Mouse (Mus musculus) layer of hippocampus, adult 8-10 months (tissue): ENCODE results near the gene Tead4. TPM values are rescaled to one million over a fixed set of nuclear protein-coding genes. Genes with fewer than 3 reads are reported as not detected.
"Not testable (repeated sequence)": the region's sequence is repeated elsewhere in the genome, so short reads cannot be mapped to it uniquely, and the experiment has no call there.

Experiments used
- DNase-seq, 2 experiments: peaks; one replicate each; pipeline ENCODE4 v3.0.0; 2022; ENCODE audit warnings: low spot score in 2 of 2
- total RNA-seq, 4 experiments: library from RNA; stranded (reverse); gene quantifications; 2 replicates each; pipeline ENCODE4 v1.2.4; 2022

Gene Tead4
- 1 to 10 TPM in 3 of 4 experiments, under 1 TPM in 1; 0.78 to 1.6 (median 1.4) TPM for total RNA-seq

- no peak for DNase-seq
Observed at GRCm38 (mm10) chr6:128300134-128301001, at the start of gene Tead4. Gene Tead4 (minus strand): TSS chr6:128300823.

GRCm38 (mm10) chr6:128349711-128350110 lies 49.1 kb upstream of the Tead4 start:
- peak; percentile 52 to 58 for DNase-seq

- DNase-seq = no peak
Observed at GRCm38 (mm10) chr6:128346782-128347181, 46.2 kb upstream of the Tead4 start.

GRCm38 (mm10) chr6:128345623-128346022 lies 45.0 kb upstream of the Tead4 start:
- no peak for DNase-seq

- DNase-seq = no peak
Observed at GRCm38 (mm10) chr6:128341956-128342723, 41.5 kb upstream of the Tead4 start.

GRCm38 (mm10) chr6:128338876-128339275 lies 38.3 kb upstream of the Tead4 start:
- no peak for DNase-seq

GRCm38 (mm10) chr6:128337467-128337866 lies 36.8 kb upstream of the Tead4 start:
- no peak for DNase-seq

- peak in 1 of 2 experiments; percentile 69 for DNase-seq
Observed at GRCm38 (mm10) chr6:128334397-128335124, 33.9 kb upstream of the Tead4 start.

- peak; percentile 54 to 73 for DNase-seq
Observed at GRCm38 (mm10) chr6:128318317-128318716, 17.7 kb upstream of the Tead4 start.

- no peak for DNase-seq
Observed at GRCm38 (mm10) chr6:128315597-128315996, 15.0 kb upstream of the Tead4 start.

- no peak for DNase-seq
Observed at GRCm38 (mm10) chr6:128314796-128315195, 14.2 kb upstream of the Tead4 start.

- peak in 1 of 2 experiments; percentile 38 for DNase-seq
Observed at GRCm38 (mm10) chr6:128308311-128308710, 7.7 kb upstream of the Tead4 start.

- no peak for DNase-seq
Observed at GRCm38 (mm10) chr6:128304801-128305200, 4.2 kb upstream of the Tead4 start.

GRCm38 (mm10) chr6:128302640-128303039 lies 2.0 kb upstream of the Tead4 start:
- DNase-seq = not testable (repeated sequence)

GRCm38 (mm10) chr6:128301891-128302290 lies 1.3 kb upstream of the Tead4 start:
- DNase-seq = no peak

GRCm38 (mm10) chr6:128301458-128301857 lies 835 bp upstream of the Tead4 start:
- no peak for DNase-seq

- DNase-seq = no peak
Observed at GRCm38 (mm10) chr6:128299292-128300133, 1.1 kb downstream of the Tead4 start.

GRCm38 (mm10) chr6:128298246-128298645 lies 2.4 kb downstream of the Tead4 start:
- no peak for DNase-seq

- no peak for DNase-seq
Observed at GRCm38 (mm10) chr6:128296750-128297393, 3.8 kb downstream of the Tead4 start.
